Mouse (Mus musculus): ENCODE measurements around the gene Maml1. TPM values are rescaled to one million over a fixed set of nuclear protein-coding genes. Genes with fewer than 3 reads are reported as not detected.

The Maml1 gene
- polyA plus RNA-seq, 1 experiment from 2014 or later, result 3.2 TPM

GRCm38 (mm10) chr11:50253393-50253792, 38.7 kb downstream of the Maml1 start:
- WGBS, result 54% methylated on average over 1 of the region's 1 CpGs
- Histone ChIP-seq H3K27me3 (no peaks in the 10 kb centered on the region), H3K4me1 (replicated peaks) (no peaks in the 10 kb centered on the region; the same call in none of the 2 replicates), H3K4me3 (no peak overlapping the region), H3K36me3 (peaks cover 27% of the 10 kb centered on the region), H3K4me2 (no peak overlapping the region), H3K27ac (peak overlapping the region; percentile 30; the same call in 1 of the 2 replicates), H3K9ac (no peak overlapping the region), H3K9me3 (no peaks in the 10 kb centered on the region)
- ATAC-seq (ENCODE audit: low FRiP score), result no peak

DNA sequence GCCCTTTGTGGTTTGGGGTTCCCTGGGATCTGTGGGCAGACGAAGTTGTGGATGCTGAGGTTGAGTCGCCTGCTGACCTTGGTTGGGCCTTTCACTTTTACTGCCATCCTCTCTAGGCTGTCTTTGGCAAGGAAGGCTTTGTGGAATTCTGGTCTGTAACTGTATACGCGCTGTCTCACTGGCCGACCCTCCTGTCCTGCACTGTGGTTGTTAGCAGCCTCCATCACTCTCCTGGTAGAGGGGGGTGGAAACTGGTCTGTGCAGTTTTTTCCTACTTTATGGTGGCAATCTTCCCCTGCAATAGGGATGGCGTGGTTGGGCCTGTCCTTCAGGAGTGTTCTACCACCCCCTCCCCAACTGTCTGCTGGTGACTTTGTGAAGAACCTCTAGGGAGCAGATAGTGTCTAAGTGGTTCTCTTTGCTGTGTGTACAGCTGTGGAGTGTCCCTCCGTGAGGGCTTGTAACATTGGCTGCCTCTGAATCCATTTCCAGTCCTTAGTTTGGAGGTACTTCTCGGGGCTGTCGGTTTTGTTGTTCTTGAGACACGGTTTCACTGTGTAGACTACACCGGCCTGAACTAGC, 39.3 kb downstream of the Maml1 start:
- Histone ChIP-seq H3K4me3 (no peak overlapping the region), H3K4me1 (replicated peaks) (no peaks in the 10 kb centered on the region; the same call in none of the 2 replicates), H3K4me2 (no peak overlapping the region), H3K27me3 (no peaks in the 10 kb centered on the region), H3K9ac (no peak overlapping the region), H3K27ac (peak overlapping the region; percentile 30; the same call in 1 of the 2 replicates), H3K9me3 (no peaks in the 10 kb centered on the region), H3K36me3 (peaks cover 20% of the 10 kb centered on the region)
- 83% methylated on average over 11 of the region's 11 CpGs for WGBS
- no peak for ATAC-seq (ENCODE audit: low FRiP score)

GRCm38 (mm10) chr11:50252166-50252565, 39.9 kb downstream of the Maml1 start:
- no peaks in the 10 kb centered on the region for H3K27me3 ChIP-seq
- H3K4me2 ChIP-seq, result no peak overlapping the region
- H3K4me3 ChIP-seq, result no peak overlapping the region
- peak overlapping the region; percentile 35; the same call in 1 of the 2 replicates for H3K9ac ChIP-seq
- H3K9me3 ChIP-seq, result no peaks in the 10 kb centered on the region
- H3K36me3 ChIP-seq, result peaks cover 14% of the 10 kb centered on the region
- no peak for ATAC-seq (ENCODE audit: low FRiP score)
- no peaks in the 10 kb centered on the region; the same call in none of the 2 replicates for H3K4me1 ChIP-seq (replicated peaks)
- WGBS, result 64% methylated on average over 3 of the region's 3 CpGs
- H3K27ac ChIP-seq, result no peak overlapping the region

DNA sequence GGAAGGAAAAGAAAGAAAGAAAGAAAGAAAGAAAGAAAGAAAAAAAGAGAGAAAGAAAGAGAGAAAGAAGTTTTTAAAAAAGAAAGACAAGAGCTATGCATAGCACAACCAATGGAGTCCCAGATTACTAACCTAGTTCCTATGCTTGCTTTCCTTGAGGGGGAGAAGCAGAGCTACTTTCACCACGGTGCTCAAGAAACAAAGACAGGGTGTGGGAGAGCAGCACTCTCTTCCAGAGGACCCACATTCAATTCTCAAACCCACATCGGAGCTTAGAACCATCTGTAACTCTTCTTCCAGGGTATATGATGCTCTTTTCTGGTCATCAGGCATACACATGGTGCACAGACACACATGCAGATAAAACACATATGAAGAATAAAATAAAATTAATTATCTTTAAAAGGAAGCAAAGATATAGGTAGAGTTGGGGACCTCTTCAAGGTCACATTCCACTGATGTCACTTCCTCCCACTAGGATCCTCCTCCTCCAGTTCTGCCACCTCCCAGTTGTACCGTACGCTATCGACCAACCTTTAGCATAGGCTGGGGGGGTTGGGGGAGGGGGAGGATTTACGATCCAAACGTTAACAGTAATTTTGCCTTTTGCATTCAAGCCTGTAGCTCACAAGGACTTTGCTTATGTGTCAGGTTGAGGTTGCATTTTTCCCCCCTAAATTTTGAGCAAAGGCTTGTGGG, 43.5 kb downstream of the Maml1 start:
- Histone ChIP-seq H3K27ac (no peak overlapping the region), H3K9ac (no peak overlapping the region), H3K27me3 (no peaks in the 10 kb centered on the region), H3K36me3 (no peaks in the 10 kb centered on the region), H3K9me3 (no peaks in the 10 kb centered on the region), H3K4me2 (no peak overlapping the region), H3K4me1 (replicated peaks) (no peaks in the 10 kb centered on the region; the same call in none of the 2 replicates), H3K4me3 (no peak overlapping the region)
- no peak for ATAC-seq (ENCODE audit: low FRiP score)
- WGBS, result 85% methylated on average over 7 of the region's 7 CpGs

DNA sequence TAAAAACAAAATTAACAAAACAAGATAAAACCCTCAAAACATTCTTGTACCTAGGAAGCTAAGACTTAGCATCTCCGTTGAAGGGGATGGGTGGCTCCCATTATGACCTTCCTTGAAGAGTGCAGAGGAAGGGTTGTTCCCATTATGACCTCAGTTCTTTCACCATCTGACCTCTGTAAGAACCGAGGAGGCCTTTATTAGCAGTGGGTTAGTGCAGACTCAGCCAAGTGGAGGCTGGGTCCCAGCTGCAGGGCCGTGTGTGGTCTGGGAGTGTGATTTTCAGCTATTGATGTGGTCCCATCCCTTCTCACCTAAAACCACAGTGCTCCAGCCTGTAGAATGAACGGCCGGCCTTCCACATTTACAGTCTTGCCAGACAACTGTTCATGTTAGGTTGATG, 46.8 kb downstream of the Maml1 start:
- WGBS, result 69% methylated on average over 5 of the region's 5 CpGs

GRCm38 (mm10) chr11:50243926-50244325, 48.2 kb downstream of the Maml1 start:
- Histone ChIP-seq H3K9ac (no peak overlapping the region), H3K27me3 (peaks cover 7% of the 10 kb centered on the region), H3K4me2 (no peak overlapping the region), H3K27ac (no peak overlapping the region), H3K4me1 (replicated peaks) (no peaks in the 10 kb centered on the region), H3K9me3 (no peaks in the 10 kb centered on the region), H3K4me3 (no peak overlapping the region), H3K36me3 (no peaks in the 10 kb centered on the region)
- ATAC-seq (ENCODE audit: low FRiP score), result no peak
- 87% methylated on average over 6 of the region's 6 CpGs for WGBS

More for the DNA sequence above, 46.8 kb downstream of the Maml1 start:
- Histone ChIP-seq H3K9me3 (no peaks in the 10 kb centered on the region), H3K4me1 (replicated peaks) (no peaks in the 10 kb centered on the region), H3K27ac (no peak overlapping the region), H3K4me3 (no peak overlapping the region), H3K4me2 (no peak overlapping the region), H3K9ac (no peak overlapping the region), H3K36me3 (no peaks in the 10 kb centered on the region), H3K27me3 (no peaks in the 10 kb centered on the region)
- no peak for ATAC-seq (ENCODE audit: low FRiP score)

- H3K4me1 ChIP-seq (replicated peaks), result peaks cover 22% of the 10 kb centered on the region
- ATAC-seq (ENCODE audit: low FRiP score), result no peak
- peaks cover 3% of the 10 kb centered on the region; the same call in 1 of the 2 replicates for H3K36me3 ChIP-seq
- H3K4me2 ChIP-seq, result no peak overlapping the region
- no peak overlapping the region for H3K27ac ChIP-seq
- no peak overlapping the region for H3K9ac ChIP-seq
- H3K27me3 ChIP-seq, result peaks cover 39% of the 10 kb centered on the region
- WGBS, result 86% methylated on average over 7 of the region's 7 CpGs
- no peak overlapping the region for H3K4me3 ChIP-seq
- H3K9me3 ChIP-seq, result no peaks in the 10 kb centered on the region
Observed at GRCm38 (mm10) chr11:50240235-50240911, 51.7 kb downstream of the Maml1 start.

GRCm38 (mm10) chr11:50238821-50239791, 53.0 kb downstream of the Maml1 start:
- Histone ChIP-seq H3K4me3 (no peak overlapping the region), H3K9ac (no peak overlapping the region), H3K27me3 (peaks cover 51% of the 10 kb centered on the region), H3K4me1 (replicated peaks) (peaks cover 22% of the 10 kb centered on the region), H3K36me3 (peaks cover 16% of the 10 kb centered on the region), H3K9me3 (no peaks in the 10 kb centered on the region), H3K4me2 (no peak overlapping the region), H3K27ac (no peak overlapping the region)
- WGBS, result 94% methylated on average over 9 of the region's 9 CpGs
- no peak for ATAC-seq (ENCODE audit: low FRiP score)

DNA sequence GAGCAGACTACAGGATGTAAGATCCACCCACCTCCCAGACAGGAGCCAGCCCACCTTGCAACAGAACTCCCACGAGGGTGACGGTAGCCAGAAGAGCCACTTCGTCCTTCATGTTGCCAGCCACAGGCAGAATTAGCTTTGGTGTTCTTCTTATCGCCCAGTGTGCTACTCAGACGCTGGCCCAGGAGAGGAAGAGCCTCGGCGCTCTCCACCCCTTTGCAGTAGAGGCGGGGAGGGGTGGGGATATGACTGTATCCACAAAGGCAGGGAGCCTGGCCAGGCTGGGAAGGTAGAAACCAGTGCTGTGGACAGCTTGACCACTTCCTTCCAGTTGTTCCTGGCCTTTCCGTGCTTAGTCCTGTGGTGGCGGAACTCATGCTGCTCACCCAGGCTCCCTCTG, 53.8 kb downstream of the Maml1 start, which contains the start of gene Ltc4s:
Ltc4s (minus strand) TSS at position 293 of the 400 bp plus-strand sequence.
- no peak for ATAC-seq (ENCODE audit: low FRiP score)

DNA sequence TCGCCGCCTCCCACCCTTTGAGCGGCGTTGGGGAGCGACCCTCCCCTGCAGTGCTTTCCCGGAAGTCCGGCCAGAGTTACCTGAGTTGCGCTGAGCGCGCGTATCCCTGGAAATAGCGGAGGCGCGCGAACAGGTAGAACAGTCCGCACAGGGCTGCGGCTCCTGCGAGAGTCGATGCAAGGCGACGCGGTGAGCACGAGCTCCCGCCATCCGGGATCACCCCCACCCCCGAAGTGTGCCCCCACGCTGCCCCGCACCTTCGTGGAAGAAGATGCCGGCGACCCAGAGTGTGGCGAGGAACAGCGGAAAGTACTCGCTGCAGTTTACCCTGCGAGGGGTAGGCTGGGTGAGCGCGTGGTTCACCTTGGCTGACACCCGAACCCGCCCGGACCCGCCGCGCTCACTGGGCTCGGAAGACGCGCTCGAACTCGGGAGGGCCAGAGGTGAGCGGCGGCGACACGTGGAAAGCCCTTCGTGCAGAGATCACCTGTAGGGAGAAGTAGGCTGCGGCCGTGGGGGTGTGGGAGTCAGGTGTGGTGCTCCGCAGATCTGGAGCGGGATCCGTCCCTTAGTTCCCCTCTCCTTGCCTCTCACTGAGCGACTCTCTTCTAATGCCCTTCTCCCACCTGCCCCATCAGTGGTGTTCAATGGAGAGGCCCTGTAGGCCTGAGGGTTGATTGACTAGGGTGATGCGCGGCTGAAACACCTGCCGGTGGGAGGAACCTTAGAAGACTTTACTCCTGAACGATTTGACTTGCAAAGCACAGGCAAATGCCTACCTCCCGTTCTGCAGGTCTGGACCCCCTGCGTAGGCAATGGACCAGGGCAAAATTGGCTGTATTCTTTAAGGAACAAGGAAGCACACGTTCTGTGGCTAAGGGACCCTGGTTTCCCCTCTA, 54.9 kb downstream of the Maml1 start:
- WGBS, result 2% methylated on average over 66 of the region's 66 CpGs

More for the DNA sequence above, 53.8 kb downstream of the Maml1 start, which contains the start of gene Ltc4s:
- no peak within 1 kb of the TSS for H3K9ac ChIP-seq
- no peak within 1 kb of the TSS for H3K27ac ChIP-seq
- H3K36me3 ChIP-seq, result peaks cover 24% of the 10 kb centered on the region
- H3K27me3 ChIP-seq, result peaks cover 54% of the 10 kb centered on the region
- no peaks in the 10 kb centered on the region for H3K9me3 ChIP-seq
- WGBS, result 48% methylated on average over 10 of the region's 10 CpGs
- H3K4me1 ChIP-seq (replicated peaks), result peaks cover 22% of the 10 kb centered on the region
- H3K4me2 ChIP-seq, result peak within 1 kb of the TSS; percentile 94
- H3K4me3 ChIP-seq, result peak within 1 kb of the TSS; percentile 57

GRCm38 (mm10) chr11:50236540-50236936, 55.6 kb downstream of the Maml1 start:
- peak; percentile 84 for ATAC-seq (ENCODE audit: low FRiP score)
- Histone ChIP-seq H3K4me3 (peak overlapping the region; percentile 57), H3K36me3 (peaks cover 41% of the 10 kb centered on the region), H3K9ac (peak overlapping the region; percentile 75), H3K27me3 (peaks cover 54% of the 10 kb centered on the region), H3K9me3 (no peaks in the 10 kb centered on the region), H3K27ac (no peak overlapping the region), H3K4me1 (replicated peaks) (peaks cover 22% of the 10 kb centered on the region), H3K4me2 (peak overlapping the region; percentile 94)
- under 1% methylated on average over 25 of the region's 27 CpGs for WGBS

More for the DNA sequence above, 54.9 kb downstream of the Maml1 start:
- Histone ChIP-seq H3K4me2 (peak overlapping the region; percentile 94), H3K27me3 (peaks cover 54% of the 10 kb centered on the region), H3K4me3 (peak overlapping the region; percentile 57), H3K27ac (no peak overlapping the region), H3K36me3 (peaks cover 35% of the 10 kb centered on the region), H3K4me1 (replicated peaks) (peaks cover 22% of the 10 kb centered on the region), H3K9ac (peak overlapping the region; percentile 75), H3K9me3 (no peaks in the 10 kb centered on the region)
- peak; percentile 44 for ATAC-seq (ENCODE audit: low FRiP score)
